Mouse (Mus musculus) limb, embryonic 12.5 days (tissue): Measurements from ENCODE around the gene A030014E15Rik. TPM values are rescaled to one million over a fixed set of nuclear protein-coding genes. Genes with fewer than 3 reads are reported as not detected.
"Not testable (repeated sequence)": the region's sequence is repeated elsewhere in the genome, so short reads cannot be mapped to it uniquely, and the experiment has no call there.

Source experiments
- ATAC-seq: fragments of 200-750 bp; cut with Nextera tagmentation; 2 replicates; pipeline ENCODE4 v1.8.0; 2017; ENCODE audit warnings: low read depth, moderate TSS enrichment; ENCODE audit not compliant: insufficient number of reproducible peaks, insufficient read depth, low FRiP score, low TSS enrichment
- H3K27ac ChIP-seq: fragments of 300-500 bp; sonication (generic); 2 replicates; pipeline ENCODE4 v1.5.1; 2016; ENCODE audit warnings: mild to moderate bottlenecking, moderate library complexity
- H3K27me3 ChIP-seq: fragments of 300-500 bp; sonication (generic); 2 replicates; pipeline ENCODE4 v1.6.1; 2016; ENCODE audit warnings: mild to moderate bottlenecking, moderate library complexity
- H3K36me3 ChIP-seq: fragments of 300-500 bp; sonication (generic); 2 replicates; pipeline ENCODE4 v1.6.1; 2016; ENCODE audit warnings: mild to moderate bottlenecking, moderate library complexity
- H3K4me1 ChIP-seq: fragments of 300-500 bp; sonication (generic); replicated peaks from 2 replicates; pipeline ENCODE4 v1.6.1; 2016
- H3K4me2 ChIP-seq: fragments of 300-500 bp; sonication (generic); 2 replicates; pipeline ENCODE4 v1.6.1; 2016; ENCODE audit warnings: mild to moderate bottlenecking, moderate library complexity
- H3K4me3 ChIP-seq: fragments of 300-500 bp; sonication (generic); replicated peaks from 2 replicates; pipeline ENCODE4 v1.5.1; 2016; ENCODE audit warnings: mild to moderate bottlenecking
- H3K9ac ChIP-seq: fragments of 300-500 bp; sonication (generic); replicated peaks from 2 replicates; pipeline ENCODE4 v1.6.1; 2016; ENCODE audit warnings: mild to moderate bottlenecking, moderate library complexity
- H3K9me3 ChIP-seq: fragments of 300-500 bp; sonication (generic); 2 replicates; pipeline ENCODE4 v1.6.1; 2016; ENCODE audit warnings: mild to moderate bottlenecking, moderate library complexity
- WGBS: fragments of 180-500 bp; shearing (Covaris S2); methylation state at CpG from one replicate; pipeline ENCODE4 v1.1.7; 2016; 5-methylcytosine and 5-hydroxymethylcytosine counted together
- polyA plus RNA-seq: library from polyadenylated mRNA; unstranded; fragments of >200 nt; fragmentation: Nextera tagmentation; extraction: Ambion mirVana; gene quantifications from 2 replicates; pipeline ENCODE4 v1.2.1, GENCODE M21; 2016

The A030014E15Rik gene
- polyA plus RNA-seq, 1 experiment from 2014 or later: not detected

- H3K9me3 ChIP-seq, H3K27ac ChIP-seq, ATAC-seq, H3K4me3 ChIP-seq, H3K4me1 ChIP-seq, H3K36me3 ChIP-seq, H3K27me3 ChIP-seq, H3K9ac ChIP-seq, H3K4me2 ChIP-seq: not testable (repeated sequence)
- WGBS: 96% methylated on average over 2 of the region's 2 CpGs
These were observed 17.8 kb downstream of the A030014E15Rik start for GRCm38 (mm10) chr1:82942505-82942904.

DNA sequence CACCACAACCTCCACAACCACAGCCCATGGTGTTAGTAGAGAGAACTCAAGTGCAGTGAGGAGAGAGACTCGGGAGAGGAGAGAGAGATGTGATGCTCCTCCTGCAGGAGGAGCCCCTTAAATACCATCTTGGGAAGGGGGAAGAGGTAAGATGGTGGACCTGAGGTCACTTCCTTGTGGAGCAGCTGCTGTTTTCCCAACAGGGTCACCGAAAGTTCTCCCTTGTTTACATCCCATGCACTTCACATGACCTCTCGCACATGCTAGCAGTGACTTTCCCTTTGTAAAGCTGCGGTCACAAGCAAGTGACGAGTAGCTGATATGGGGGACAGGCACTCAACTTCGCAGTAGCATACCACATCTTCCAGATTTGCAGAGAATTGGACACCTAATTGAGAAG is 18.6 kb downstream of the A030014E15Rik start, which contains the start of gene A030003K21Rik:
Gene A030003K21Rik (minus strand): TSS at position 94 of the 400 bp plus-strand sequence.
- ATAC-seq, H3K36me3 ChIP-seq, H3K9ac ChIP-seq, H3K4me2 ChIP-seq, H3K9me3 ChIP-seq, H3K27me3 ChIP-seq, H3K4me1 ChIP-seq, H3K27ac ChIP-seq, H3K4me3 ChIP-seq: not testable (repeated sequence)
- WGBS: no CpG with 5 or more reads among the region's 6 CpGs

DNA sequence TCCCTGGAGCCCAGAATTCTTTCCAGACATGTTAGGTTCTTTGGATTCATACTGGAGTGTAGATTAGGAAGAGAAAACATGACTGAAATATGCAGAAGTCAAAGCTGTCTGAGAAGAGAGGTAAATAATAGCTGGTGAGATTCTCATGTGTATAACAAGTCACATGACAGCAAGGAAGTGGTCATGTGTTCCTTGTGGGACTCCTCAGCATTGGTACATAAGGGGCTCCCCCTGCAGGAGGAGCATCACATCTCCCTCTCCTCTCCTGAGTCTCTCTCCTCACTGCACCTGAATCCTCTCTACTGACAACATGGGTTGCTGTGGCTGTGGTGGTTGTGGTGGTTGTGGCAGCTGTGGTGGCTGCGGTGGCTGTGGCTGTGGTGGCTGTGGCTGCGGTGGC is 21.3 kb downstream of the A030014E15Rik start:
- not testable (repeated sequence) for H3K9me3 ChIP-seq, H3K4me2 ChIP-seq, H3K27ac ChIP-seq, H3K4me3 ChIP-seq, H3K9ac ChIP-seq, H3K36me3 ChIP-seq, ATAC-seq, H3K4me1 ChIP-seq, H3K27me3 ChIP-seq
- WGBS: 100% methylated on average over 2 of the region's 2 CpGs

GRCm38 (mm10) chr1:82948601-82949000 is 23.9 kb downstream of the A030014E15Rik start:
- Histone ChIP-seq H3K27me3 (no peaks in the 10 kb centered on the region), H3K4me3 (no peak overlapping the region), H3K9me3 (no peaks in the 10 kb centered on the region), H3K36me3 (no peaks in the 10 kb centered on the region), H3K4me1 (no peaks in the 10 kb centered on the region), H3K4me2 (no peak overlapping the region), H3K9ac (no peak overlapping the region), H3K27ac (no peak overlapping the region)
- WGBS: 88% methylated on average over 2 of the region's 2 CpGs
- no peak for ATAC-seq

DNA sequence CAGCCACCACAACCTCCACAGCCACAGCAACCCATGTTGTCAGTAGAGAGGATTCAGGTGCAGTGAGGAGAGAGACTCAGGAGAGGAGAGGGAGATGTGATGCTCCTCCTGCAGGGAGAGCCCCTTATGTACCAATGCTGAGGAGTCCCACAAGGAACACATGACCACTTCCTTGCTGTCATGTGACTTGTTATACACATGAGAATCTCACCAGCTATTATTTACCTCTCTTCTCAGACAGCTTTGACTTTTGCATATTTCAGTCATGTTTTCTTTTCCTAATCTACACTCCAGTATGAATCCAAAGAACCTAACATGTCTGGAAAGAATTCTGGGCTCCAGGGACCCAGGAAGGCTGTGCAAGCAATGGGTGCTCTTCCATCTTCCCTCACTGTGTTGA is 31.2 kb downstream of the A030014E15Rik start, which contains the start of gene Gm7544:
Gene Gm7544 (minus strand): TSS at position 101 of the 400 bp plus-strand sequence.
- not testable (repeated sequence) for H3K9ac ChIP-seq, H3K4me1 ChIP-seq, H3K4me2 ChIP-seq, ATAC-seq, H3K4me3 ChIP-seq, H3K27ac ChIP-seq, H3K27me3 ChIP-seq, H3K9me3 ChIP-seq, H3K36me3 ChIP-seq

GRCm38 (mm10) chr1:82959870-82960385 is 35.2 kb downstream of the A030014E15Rik start, which contains the start of gene Gm47955:
Gene Gm47955 (plus strand): TSS chr1:82960286.
- Histone ChIP-seq H3K9me3 (0 out of 2 replicates have a peak, but pooled peaks cover 2% of the 10 kb centered on the region), H3K36me3 (no peaks in the 10 kb centered on the region), H3K27me3 (no peaks in the 10 kb centered on the region), H3K4me1 (no peaks in the 10 kb centered on the region), H3K4me3 (no peak within 1 kb of the TSS), H3K9ac (no peak within 1 kb of the TSS), H3K4me2 (no peak within 1 kb of the TSS), H3K27ac (no peak within 1 kb of the TSS)
- WGBS: 90% methylated on average over 11 of the region's 11 CpGs
- ATAC-seq: no peak; the same call in 1 of the 2 replicates

GRCm38 (mm10) chr1:82966413-82966812 is 41.7 kb downstream of the A030014E15Rik start:
- Histone ChIP-seq H3K27me3 (no peaks in the 10 kb centered on the region), H3K9ac (no peak overlapping the region), H3K4me2 (no peak overlapping the region), H3K36me3 (no peaks in the 10 kb centered on the region), H3K9me3 (no peaks in the 10 kb centered on the region), H3K27ac (no peak overlapping the region), H3K4me3 (no peak overlapping the region), H3K4me1 (no peaks in the 10 kb centered on the region)
- ATAC-seq: no peak
- 70% methylated on average over 3 of the region's 3 CpGs for WGBS

- Histone ChIP-seq H3K27ac (no peak overlapping the region), H3K4me2 (no peak overlapping the region), H3K4me3 (no peak overlapping the region), H3K27me3 (no peaks in the 10 kb centered on the region), H3K4me1 (no peaks in the 10 kb centered on the region), H3K9me3 (no peaks in the 10 kb centered on the region), H3K9ac (no peak overlapping the region), H3K36me3 (no peaks in the 10 kb centered on the region)
- 65% methylated on average over 4 of the region's 4 CpGs for WGBS
- ATAC-seq: no peak
These were observed 47.3 kb downstream of the A030014E15Rik start for GRCm38 (mm10) chr1:82972046-82972445.

DNA sequence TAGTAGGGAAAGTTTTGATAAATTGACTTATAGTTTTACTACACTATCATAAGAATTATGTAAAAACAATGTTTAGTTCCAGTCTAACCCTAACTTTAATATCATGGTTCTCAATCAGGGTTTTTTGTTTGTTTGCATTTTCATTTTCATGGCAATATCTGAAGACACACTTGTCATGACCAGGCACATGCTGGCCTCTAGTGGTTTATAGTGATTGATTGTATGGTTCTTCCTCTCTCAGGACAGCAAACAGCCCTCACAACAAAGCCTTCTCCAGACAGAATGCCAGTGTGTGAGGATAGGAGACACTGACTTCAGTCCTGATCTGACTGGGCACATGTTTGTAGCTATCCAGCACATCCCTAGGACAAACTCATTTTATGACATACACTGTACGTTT is 48.5 kb downstream of the A030014E15Rik start:
- Histone ChIP-seq H3K4me3 (no peak overlapping the region), H3K27ac (no peak overlapping the region), H3K27me3 (no peaks in the 10 kb centered on the region), H3K4me1 (no peaks in the 10 kb centered on the region), H3K36me3 (no peaks in the 10 kb centered on the region), H3K9ac (no peak overlapping the region), H3K9me3 (no peaks in the 10 kb centered on the region), H3K4me2 (no peak overlapping the region)
- ATAC-seq: no peak
- 79% methylated on average over 1 of the region's 1 CpGs for WGBS

DNA sequence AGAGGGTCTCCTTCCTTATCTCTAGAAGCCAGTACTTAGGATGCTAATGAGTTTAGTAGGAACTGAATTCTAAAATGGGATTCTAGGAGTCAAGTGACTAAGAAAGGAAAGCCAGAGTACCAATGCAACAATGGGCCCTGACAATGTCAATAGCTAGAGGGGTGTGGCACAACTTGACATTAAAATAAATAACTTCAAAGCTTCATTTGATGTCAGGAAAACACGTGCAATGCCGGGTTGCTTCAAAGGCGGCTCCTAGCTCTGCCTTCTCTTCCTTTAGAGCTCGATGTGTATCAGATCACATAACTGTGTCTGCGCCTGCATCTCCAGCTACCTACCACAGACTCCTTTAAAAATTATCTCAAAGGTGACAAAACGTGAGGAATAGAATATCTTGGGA is 49.2 kb downstream of the A030014E15Rik start:
- H3K4me3 ChIP-seq: no peak overlapping the region
- H3K27ac ChIP-seq: no peak overlapping the region
- no peak for ATAC-seq
- H3K9me3 ChIP-seq: no peaks in the 10 kb centered on the region
- WGBS: 69% methylated on average over 6 of the region's 6 CpGs
- H3K36me3 ChIP-seq: no peaks in the 10 kb centered on the region
- H3K4me2 ChIP-seq: no peak overlapping the region
- no peaks in the 10 kb centered on the region for H3K4me1 ChIP-seq
- H3K27me3 ChIP-seq: no peaks in the 10 kb centered on the region
- no peak overlapping the region for H3K9ac ChIP-seq

DNA sequence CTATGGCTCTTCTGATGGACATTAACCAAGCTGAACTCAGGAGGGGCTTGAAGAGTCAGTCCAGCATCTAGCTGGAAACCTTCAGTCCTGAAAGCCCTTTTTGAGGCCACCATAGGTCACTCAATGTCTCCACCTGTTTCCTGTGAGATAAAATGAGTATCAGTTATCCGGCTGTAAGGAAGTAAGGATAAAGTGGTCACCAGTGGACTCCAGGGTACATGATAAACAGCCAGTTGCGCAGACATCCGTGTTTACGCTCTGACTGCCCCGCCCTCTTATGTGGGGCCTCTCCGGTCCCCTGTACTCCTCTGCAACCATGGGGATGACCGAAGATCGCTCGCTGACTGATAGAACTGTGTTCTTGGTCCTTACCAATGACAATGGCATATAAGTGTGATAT is 49.6 kb downstream of the A030014E15Rik start:
- H3K4me1 ChIP-seq: no peaks in the 10 kb centered on the region
- H3K4me3 ChIP-seq: no peak overlapping the region
- H3K9ac ChIP-seq: no peak overlapping the region
- WGBS: 94% methylated on average over 9 of the region's 9 CpGs
- no peaks in the 10 kb centered on the region for H3K9me3 ChIP-seq
- no peak overlapping the region for H3K27ac ChIP-seq
- H3K4me2 ChIP-seq: no peak overlapping the region
- H3K36me3 ChIP-seq: no peaks in the 10 kb centered on the region
- ATAC-seq: no peak
- H3K27me3 ChIP-seq: no peaks in the 10 kb centered on the region
